Mouse (Mus musculus): ENCODE data around the gene Olfr1057. TPM values are rescaled to one million over a fixed set of nuclear protein-coding genes. Genes with fewer than 3 reads are reported as not detected.
"Not testable (repeated sequence)": the region's sequence is repeated elsewhere in the genome, so short reads cannot be mapped to it uniquely, and the experiment has no call there.

Olfr1057 gene
- not detected in 2 replicates for polyA plus RNA-seq (2015; fragmentation: Nextera tagmentation; extraction: Ambion mirVana)

- no peaks in the 10 kb centered on the region for H3K36me3 ChIP-seq (ENCODE audit: control insufficient read depth, insufficient read depth, low read length)
- H3K9me3 ChIP-seq (ENCODE audit: control insufficient read depth, low read length), result no peaks in the 10 kb centered on the region
- no peak within 1 kb of the TSS for H3K4me2 ChIP-seq (ENCODE audit: low read depth, low read length)
- no peak within 1 kb of the TSS for H3K27ac ChIP-seq (ENCODE audit: low read length)
- no peaks in the 10 kb centered on the region for H3K27me3 ChIP-seq (replicated peaks; ENCODE audit: control insufficient read depth, insufficient read depth, low read length)
- H3K9ac ChIP-seq (ENCODE audit: low read depth, low read length), result no peak within 1 kb of the TSS
- ATAC-seq, result no peak
- H3K4me3 ChIP-seq (ENCODE audit: low read length), result no peak within 1 kb of the TSS
- H3K4me1 ChIP-seq (ENCODE audit: control insufficient read depth, insufficient read depth, low read length), result no peaks in the 10 kb centered on the region
Measured at GRCm38 (mm10) chr2:86378293-86378692, at the start of gene Olfr1057. TSS of gene Olfr1057 (minus strand) at chr2:86378393.

DNA sequence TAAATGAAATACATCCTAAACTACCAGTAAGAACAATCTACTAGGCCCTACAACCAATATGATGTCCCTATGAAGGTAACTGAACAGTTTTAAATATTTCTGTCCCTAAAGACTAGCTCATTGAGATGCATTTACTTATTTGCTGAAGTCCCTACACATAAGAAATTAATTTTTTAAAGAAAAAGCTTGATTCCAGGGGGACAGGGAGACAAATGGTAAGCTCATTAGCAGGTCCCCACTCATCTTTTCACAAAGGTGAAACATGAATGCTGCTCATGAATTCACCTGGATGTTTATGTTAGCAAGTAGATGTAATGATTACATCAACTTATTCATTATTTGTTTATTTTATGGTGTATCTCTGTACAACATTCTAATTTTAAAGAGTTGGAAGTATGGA, 48.5 kb upstream of the Olfr1057 start, which contains the start of gene Olfr1062:
Gene Olfr1062 (minus strand): TSS at position 101 of the 400 bp plus-strand sequence.
- H3K4me3 ChIP-seq (ENCODE audit: low read length); H3K36me3 ChIP-seq (ENCODE audit: control insufficient read depth, insufficient read depth, low read length); H3K27me3 ChIP-seq (replicated peaks; ENCODE audit: control insufficient read depth, insufficient read depth, low read length); H3K9ac ChIP-seq (ENCODE audit: low read depth, low read length); H3K27ac ChIP-seq (ENCODE audit: low read length); H3K4me2 ChIP-seq (ENCODE audit: low read depth, low read length); H3K4me1 ChIP-seq (ENCODE audit: control insufficient read depth, insufficient read depth, low read length); ATAC-seq; H3K9me3 ChIP-seq (ENCODE audit: control insufficient read depth, low read length): not testable (repeated sequence)

- WGBS, result 74% methylated on average over 1 of the region's 1 CpGs
- no peaks in the 10 kb centered on the region for H3K9me3 ChIP-seq (ENCODE audit: control insufficient read depth, low read length)
- H3K4me3 ChIP-seq (ENCODE audit: low read length), result no peak within 1 kb of the TSS
- ATAC-seq, result no peak
- H3K4me1 ChIP-seq (ENCODE audit: control insufficient read depth, insufficient read depth, low read length), result no peaks in the 10 kb centered on the region
- H3K9ac ChIP-seq (ENCODE audit: low read depth, low read length), result no peak within 1 kb of the TSS
- no peaks in the 10 kb centered on the region for H3K36me3 ChIP-seq (ENCODE audit: control insufficient read depth, insufficient read depth, low read length)
- H3K27ac ChIP-seq (ENCODE audit: low read length), result no peak within 1 kb of the TSS
- no peak within 1 kb of the TSS for H3K4me2 ChIP-seq (ENCODE audit: low read depth, low read length)
- no peaks in the 10 kb centered on the region for H3K27me3 ChIP-seq (replicated peaks; ENCODE audit: control insufficient read depth, insufficient read depth, low read length)
Measured at GRCm38 (mm10) chr2:86413950-86414349, 35.8 kb upstream of the Olfr1057 start, which contains the start of gene Olfr1061. TSS of gene Olfr1061 (minus strand) at chr2:86414050.

- H3K9me3 ChIP-seq (ENCODE audit: control insufficient read depth, low read length), result no peaks in the 10 kb centered on the region
- WGBS, result 80% methylated on average over 2 of the region's 2 CpGs
Measured at GRCm38 (mm10) chr2:86395114-86395513, 16.9 kb upstream of the Olfr1057 start.

DNA sequence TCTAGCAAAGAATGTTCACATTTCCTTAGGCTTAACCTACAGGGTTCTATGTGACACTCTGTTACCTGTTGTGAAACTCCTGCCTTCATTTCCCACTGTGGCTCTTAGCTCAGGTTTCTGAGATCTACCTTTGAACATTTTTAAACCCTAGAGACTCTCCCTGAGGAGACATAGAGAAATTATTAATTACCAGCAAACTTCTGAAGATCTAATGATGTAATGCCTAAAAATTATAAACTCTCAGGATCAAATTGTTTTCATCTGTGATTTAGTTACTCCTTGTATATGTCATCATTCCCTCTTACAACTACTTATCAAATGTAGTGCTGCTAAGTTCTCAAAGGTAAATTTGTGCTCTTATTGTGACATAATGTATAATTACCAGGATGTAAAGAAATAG, 10.3 kb upstream of the Olfr1057 start, which contains the start of gene Olfr1058:
Gene Olfr1058 (minus strand): TSS at position 101 of the 400 bp plus-strand sequence.
- not testable (repeated sequence) for H3K9ac ChIP-seq (ENCODE audit: low read depth, low read length); ATAC-seq; H3K9me3 ChIP-seq (ENCODE audit: control insufficient read depth, low read length); H3K4me3 ChIP-seq (ENCODE audit: low read length); H3K27ac ChIP-seq (ENCODE audit: low read length); H3K27me3 ChIP-seq (replicated peaks; ENCODE audit: control insufficient read depth, insufficient read depth, low read length); H3K4me1 ChIP-seq (ENCODE audit: control insufficient read depth, insufficient read depth, low read length); H3K4me2 ChIP-seq (ENCODE audit: low read depth, low read length); H3K36me3 ChIP-seq (ENCODE audit: control insufficient read depth, insufficient read depth, low read length)

More at GRCm38 (mm10) chr2:86395114-86395513, 16.9 kb upstream of the Olfr1057 start:
- H3K36me3 ChIP-seq (ENCODE audit: control insufficient read depth, insufficient read depth, low read length), result no peaks in the 10 kb centered on the region
- no peaks in the 10 kb centered on the region for H3K27me3 ChIP-seq (replicated peaks; ENCODE audit: control insufficient read depth, insufficient read depth, low read length)
- no peak overlapping the region for H3K27ac ChIP-seq (ENCODE audit: low read length)
- H3K9ac ChIP-seq (ENCODE audit: low read depth, low read length), result no peak overlapping the region
- no peak overlapping the region for H3K4me3 ChIP-seq (ENCODE audit: low read length)
- no peaks in the 10 kb centered on the region for H3K4me1 ChIP-seq (ENCODE audit: control insufficient read depth, insufficient read depth, low read length)
- no peak for ATAC-seq
- H3K4me2 ChIP-seq (ENCODE audit: low read depth, low read length), result no peak overlapping the region

DNA sequence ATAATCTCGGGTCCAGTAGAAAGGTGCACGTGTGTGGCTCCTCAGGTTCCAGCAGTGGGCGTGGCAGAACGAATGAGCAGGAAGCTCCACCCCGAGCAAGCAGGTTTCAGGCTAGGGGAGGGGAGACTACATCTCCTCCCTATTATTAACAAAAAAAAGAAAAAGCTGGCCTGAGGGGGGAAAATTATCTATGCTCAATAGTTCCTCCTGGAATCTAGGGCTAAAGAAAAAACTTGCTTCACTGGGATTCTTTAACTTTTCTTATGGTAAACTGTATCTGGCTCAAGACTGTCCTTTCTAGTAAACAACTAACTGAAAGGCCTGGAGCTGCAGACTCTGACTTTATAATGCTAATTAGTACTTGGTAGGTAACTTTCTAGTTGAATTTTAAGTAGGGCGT, 11.9 kb downstream of the Olfr1057 start:
- H3K27me3 ChIP-seq (replicated peaks; ENCODE audit: control insufficient read depth, insufficient read depth, low read length); H3K9me3 ChIP-seq (ENCODE audit: control insufficient read depth, low read length); H3K4me1 ChIP-seq (ENCODE audit: control insufficient read depth, insufficient read depth, low read length); H3K4me2 ChIP-seq (ENCODE audit: low read depth, low read length); ATAC-seq; H3K27ac ChIP-seq (ENCODE audit: low read length); H3K36me3 ChIP-seq (ENCODE audit: control insufficient read depth, insufficient read depth, low read length); H3K4me3 ChIP-seq (ENCODE audit: low read length); H3K9ac ChIP-seq (ENCODE audit: low read depth, low read length): not testable (repeated sequence)
- WGBS, result 83% methylated on average over 1 of the region's 6 CpGs

- no peak within 1 kb of the TSS for H3K4me2 ChIP-seq (ENCODE audit: low read depth, low read length)
- H3K4me3 ChIP-seq (ENCODE audit: low read length), result no peak within 1 kb of the TSS
- H3K36me3 ChIP-seq (ENCODE audit: control insufficient read depth, insufficient read depth, low read length), result no peaks in the 10 kb centered on the region
- H3K27me3 ChIP-seq (replicated peaks; ENCODE audit: control insufficient read depth, insufficient read depth, low read length), result no peaks in the 10 kb centered on the region
- H3K27ac ChIP-seq (ENCODE audit: low read length), result no peak within 1 kb of the TSS
- H3K9me3 ChIP-seq (ENCODE audit: control insufficient read depth, low read length), result no peaks in the 10 kb centered on the region
- no peak within 1 kb of the TSS for H3K9ac ChIP-seq (ENCODE audit: low read depth, low read length)
- no peaks in the 10 kb centered on the region for H3K4me1 ChIP-seq (ENCODE audit: control insufficient read depth, insufficient read depth, low read length)
- ATAC-seq, result no peak
Measured at GRCm38 (mm10) chr2:86362369-86362768, 15.8 kb downstream of the Olfr1057 start, which contains the start of gene Olfr1056. TSS of gene Olfr1056 (minus strand) at chr2:86362469.

DNA sequence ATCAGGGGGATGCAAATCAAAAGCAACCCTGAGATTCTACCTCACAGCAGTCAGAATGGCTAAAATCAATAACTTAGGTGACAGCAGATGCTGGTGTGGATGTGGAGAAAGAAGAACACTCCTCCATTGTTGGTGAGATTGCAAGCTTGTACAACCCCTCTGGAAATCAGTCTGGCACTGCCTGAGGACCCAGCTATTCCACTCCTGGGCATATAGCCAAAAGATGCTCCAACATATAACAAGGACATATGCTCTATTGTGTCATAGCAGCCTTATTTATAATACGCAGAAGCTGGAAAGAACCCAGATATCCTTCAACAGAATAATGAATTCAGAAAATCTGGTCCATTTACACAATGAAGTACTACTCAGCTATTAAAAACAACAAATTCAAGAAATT, 26.4 kb downstream of the Olfr1057 start:
- H3K4me2 ChIP-seq (ENCODE audit: low read depth, low read length); H3K36me3 ChIP-seq (ENCODE audit: control insufficient read depth, insufficient read depth, low read length); H3K4me1 ChIP-seq (ENCODE audit: control insufficient read depth, insufficient read depth, low read length); H3K27ac ChIP-seq (ENCODE audit: low read length); ATAC-seq; H3K9ac ChIP-seq (ENCODE audit: low read depth, low read length); H3K9me3 ChIP-seq (ENCODE audit: control insufficient read depth, low read length); H3K4me3 ChIP-seq (ENCODE audit: low read length); H3K27me3 ChIP-seq (replicated peaks; ENCODE audit: control insufficient read depth, insufficient read depth, low read length): not testable (repeated sequence)
- WGBS, result 69% methylated on average over 1 of the region's 1 CpGs

GRCm38 (mm10) chr2:86350184-86350583, 28.0 kb downstream of the Olfr1057 start, which contains the start of gene Olfr1055:
TSS of gene Olfr1055 (minus strand) at chr2:86350284.
- 87% methylated on average over 5 of the region's 5 CpGs for WGBS
- H3K27me3 ChIP-seq (replicated peaks; ENCODE audit: control insufficient read depth, insufficient read depth, low read length), result no peaks in the 10 kb centered on the region
- no peaks in the 10 kb centered on the region for H3K9me3 ChIP-seq (ENCODE audit: control insufficient read depth, low read length)
- H3K9ac ChIP-seq (ENCODE audit: low read depth, low read length), result no peak within 1 kb of the TSS
- H3K36me3 ChIP-seq (ENCODE audit: control insufficient read depth, insufficient read depth, low read length), result no peaks in the 10 kb centered on the region
- no peaks in the 10 kb centered on the region for H3K4me1 ChIP-seq (ENCODE audit: control insufficient read depth, insufficient read depth, low read length)
- no peak within 1 kb of the TSS for H3K4me2 ChIP-seq (ENCODE audit: low read depth, low read length)
- no peak within 1 kb of the TSS for H3K4me3 ChIP-seq (ENCODE audit: low read length)
- ATAC-seq, result no peak
- H3K27ac ChIP-seq (ENCODE audit: low read length), result no peak within 1 kb of the TSS

DNA sequence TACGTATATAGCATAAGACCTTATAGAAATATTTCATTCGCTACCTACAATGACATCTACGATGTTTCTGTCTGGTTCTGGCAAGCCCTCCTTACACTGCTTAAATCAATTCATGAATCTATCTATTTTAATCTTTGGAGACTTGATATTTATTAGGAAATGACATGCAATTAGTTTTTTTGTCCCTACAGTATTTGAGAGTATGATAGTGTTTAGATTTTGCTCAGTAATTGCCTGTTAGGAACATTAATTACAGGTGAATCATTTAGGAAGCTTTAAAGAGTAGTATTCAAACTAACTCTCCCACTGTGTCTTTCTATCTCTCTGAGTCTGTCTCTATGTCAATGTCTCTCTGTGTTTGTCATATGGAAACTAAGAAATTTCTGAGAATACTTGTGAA, 42.9 kb downstream of the Olfr1057 start, which contains the start of gene Olfr1054:
Gene Olfr1054 (minus strand): TSS at position 101 of the 400 bp plus-strand sequence.
- no peaks in the 10 kb centered on the region for H3K4me1 ChIP-seq (ENCODE audit: control insufficient read depth, insufficient read depth, low read length)
- 79% methylated on average over 3 of the region's 3 CpGs for WGBS
- H3K4me2 ChIP-seq (ENCODE audit: low read depth, low read length), result no peak within 1 kb of the TSS
- H3K27me3 ChIP-seq (replicated peaks; ENCODE audit: control insufficient read depth, insufficient read depth, low read length), result no peaks in the 10 kb centered on the region
- H3K36me3 ChIP-seq (ENCODE audit: control insufficient read depth, insufficient read depth, low read length), result no peaks in the 10 kb centered on the region
- no peak within 1 kb of the TSS for H3K9ac ChIP-seq (ENCODE audit: low read depth, low read length)
- ATAC-seq, result no peak
- no peaks in the 10 kb centered on the region for H3K9me3 ChIP-seq (ENCODE audit: control insufficient read depth, low read length)
- no peak within 1 kb of the TSS for H3K4me3 ChIP-seq (ENCODE audit: low read length)
- no peak within 1 kb of the TSS for H3K27ac ChIP-seq (ENCODE audit: low read length)
